8 mouse cellular contexts compared by ENCODE assay signal in the genomic region with DNA sequence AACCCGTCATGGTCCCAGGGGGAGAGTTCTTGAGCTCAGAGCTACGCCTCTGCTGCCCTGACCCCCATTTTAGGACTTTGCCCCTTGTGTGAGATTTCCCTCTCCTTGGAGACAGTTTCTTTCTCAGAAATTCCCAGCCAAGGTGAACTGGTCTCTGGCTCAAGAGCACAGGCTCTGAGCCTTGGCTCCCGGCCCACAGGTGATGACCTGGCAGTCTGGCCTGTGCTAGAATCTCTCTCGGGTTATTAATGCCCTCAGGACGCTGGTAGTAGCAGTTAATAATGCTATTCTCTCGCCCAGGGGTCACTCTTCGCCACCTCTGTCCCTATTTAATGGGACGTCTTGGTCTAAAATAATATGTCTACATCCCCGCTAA. TPM values are rescaled to one million over a fixed set of nuclear protein-coding genes. Genes with fewer than 3 reads are reported as not detected.
DNase-seq lines count a peak whose midpoint lies in the region; ATAC-seq and TF ChIP-seq lines count a peak whose summit lies in the region.

No protein-coding gene starts in this region.

- H3K4me3 ChIP-seq in ES-E14 (ENCODE audit: insufficient read depth in 1 of 2, low read depth in 1 of 2, low read length in 2 of 2, poor library complexity in 1 of 2, severe bottlenecking in 1 of 2) = peak overlapping the region; percentile 59 to 63; a peak in 3 of 4 replicates
- peak overlapping the region; percentile 39 for H3K4me3 ChIP-seq in forebrain, embryonic 14.5 days (ENCODE audit: low read depth, low read length)
- H3K4me3 ChIP-seq in kidney, adult 2 months (ENCODE audit: insufficient read depth, low read depth, low read length) = peak overlapping the region; percentile 68; the same call in 1 of the 2 replicates
- peak overlapping the region; percentile 60 for H3K4me3 ChIP-seq in lung, embryonic 16.5 days (ENCODE audit: low read length)

- peak overlapping the region; percentile 58; the same call in 1 of the 2 replicates for H3K9ac ChIP-seq in ES-E14 (ENCODE audit: insufficient read depth, low read depth, low read length, poor library complexity, severe bottlenecking)
- H3K9ac ChIP-seq in forebrain, embryonic 14.5 days (ENCODE audit: low read length) = peak overlapping the region; percentile 57; the same call in 1 of the 2 replicates
- H3K9ac ChIP-seq in lung, embryonic 16.5 days (ENCODE audit: low read length) = peak overlapping the region; percentile 73

- peaks cover 0 to 17% of the 10 kb centered on the region in 2 experiments; a peak in 2 of 4 replicates for H3K4me1 ChIP-seq in ES-E14 (ENCODE audit: control insufficient read depth in 2 of 2, insufficient read depth in 2 of 2, low read length in 2 of 2, poor library complexity in 1 of 2)
- peaks cover 4% of the 10 kb centered on the region; the same call in 1 of the 2 replicates for H3K4me1 ChIP-seq in forebrain, embryonic 14.5 days (ENCODE audit: control insufficient read depth, insufficient read depth, low read length)
- peaks cover 12% of the 10 kb centered on the region for H3K4me1 ChIP-seq in kidney, adult 2 months (ENCODE audit: control insufficient read depth, insufficient read depth, low read length)
- H3K4me1 ChIP-seq in lung, embryonic 16.5 days (replicated peaks; ENCODE audit: control insufficient read depth, insufficient read depth, low read length) = peaks cover 11% of the 10 kb centered on the region

- peaks cover 3% of the 10 kb centered on the region; the same call in 1 of the 2 replicates for H3K36me3 ChIP-seq in ES-E14 (ENCODE audit: control insufficient read depth, insufficient read depth, low read length, poor library complexity, severe bottlenecking)
- H3K36me3 ChIP-seq in forebrain, embryonic 14.5 days (ENCODE audit: control insufficient read depth, insufficient read depth, low read length) = peaks cover under 1% of the 10 kb centered on the region
- no peaks in the 10 kb centered on the region for H3K36me3 ChIP-seq in kidney, adult 2 months (ENCODE audit: control insufficient read depth, insufficient read depth, low read length)
- H3K36me3 ChIP-seq in lung, embryonic 16.5 days (ENCODE audit: control insufficient read depth, insufficient read depth, low read length) = peaks cover 4% of the 10 kb centered on the region; the same call in 1 of the 2 replicates

- WGBS in forebrain, embryonic 14.5 days = 16% methylated on average over 9 of the region's 9 CpGs
- WGBS in kidney, adult 2 months = 7% methylated on average over 9 of the region's 9 CpGs
- WGBS in lung, embryonic 16.5 days = 16% methylated on average over 9 of the region's 9 CpGs

- ATAC-seq in forebrain, embryonic 14.5 days = no peak
- ATAC-seq in lung, embryonic 16.5 days (ENCODE audit: low read depth) = peak; percentile 41

- H3K9me3 ChIP-seq in ES-E14 (ENCODE audit: control insufficient read depth, insufficient read depth, low read depth, low read length) = no peaks in the 10 kb centered on the region
- no peaks in the 10 kb centered on the region for H3K9me3 ChIP-seq in forebrain, embryonic 14.5 days (replicated peaks; ENCODE audit: control insufficient read depth, low read length)
- H3K9me3 ChIP-seq in lung, embryonic 16.5 days (ENCODE audit: control insufficient read depth, low read length) = no peaks in the 10 kb centered on the region

- H3K27me3 ChIP-seq in forebrain, embryonic 14.5 days (replicated peaks; ENCODE audit: control insufficient read depth, insufficient read depth, low read length) = no peaks in the 10 kb centered on the region
- no peaks in the 10 kb centered on the region for H3K27me3 ChIP-seq in kidney, adult 2 months (replicated peaks; ENCODE audit: control insufficient read depth, insufficient read depth, low read length)
- no peaks in the 10 kb centered on the region for H3K27me3 ChIP-seq in lung, embryonic 16.5 days (ENCODE audit: control insufficient read depth, insufficient read depth, low read depth, low read length)

- peak; percentile 42 for DNase-seq in adrenal gland, postnatal 25 days
- no peak for DNase-seq in adrenal gland, adult (ENCODE audit: inconsistent age in 2 of 2, low spot score in 1 of 2)
- DNase-seq in ES-E14 (ENCODE audit: low read depth, low spot score) = no peak
- no peak for DNase-seq in forebrain, embryonic 14.5 days (ENCODE audit: low spot score)
- peak; percentile 96 for DNase-seq in kidney, adult 2 months
- peak; percentile 26 for DNase-seq in testis, postnatal 14 days (ENCODE audit: low spot score)
- no peak for DNase-seq in layer of hippocampus, postnatal 10 days (ENCODE audit: low spot score in 2 of 2)

- TF ChIP-seq POLR2A in kidney, adult 2 months (IDR thresholded peaks at IDR 0.05; ENCODE audit: low read depth, low read length) = no peak

- no peak for TF ChIP-seq CTCF in kidney, adult 2 months (conservative IDR thresholded peaks at IDR 0.05; ENCODE audit: insufficient read depth, insufficient read length, low read depth, low read length)

- peak overlapping the region; percentile 29; the same call in 1 of the 2 replicates for H3K27ac ChIP-seq in ES-E14 (ENCODE audit: insufficient read depth, low read depth, low read length, poor library complexity, severe bottlenecking)
- no peak overlapping the region for H3K27ac ChIP-seq in forebrain, embryonic 14.5 days (ENCODE audit: low read depth, low read length)
- H3K27ac ChIP-seq in kidney, adult 2 months (ENCODE audit: insufficient read depth, low read depth, low read length) = peak overlapping the region; percentile 98
- peak overlapping the region; percentile 96 for H3K27ac ChIP-seq in lung, embryonic 16.5 days (ENCODE audit: low read length)

- in situ Hi-C loops in ES-E14 (cut with MboI; ENCODE audit: low sequenced_read_pairs in 2 of 2, unreplicated experiment in 2 of 2) = no loop called here

- peak overlapping the region; percentile 78 for H3K4me2 ChIP-seq in forebrain, embryonic 14.5 days (ENCODE audit: low read length)
- H3K4me2 ChIP-seq in lung, embryonic 16.5 days (ENCODE audit: low read depth, low read length) = peak overlapping the region; percentile 95

TF ChIP-seq in ES-E14, 5 proteins besides CTCF, POLR2A, EP300 and RAD21:
- no peak for TF ChIP-seq CHD2 (IDR thresholded peaks at IDR 0.05; ENCODE audit: low read depth, low read length)

RNA-seq across cellular contexts. Expression of a gene that starts 19.6 kb away (rescaled TPM):
- 7.9 and 11.0 TPM in 2 replicates for total RNA-seq in adrenal gland, postnatal 25 days (2021)
- 7.8 and 14.3 TPM in 2 replicates for total RNA-seq in ES-E14 (2012; rRNA removed)
- polyA plus RNA-seq in forebrain, embryonic 14.5 days (2014; fragmentation: Nextera tagmentation; extraction: Ambion mirVana) = 24.8 and 30.4 TPM in 2 replicates
- polyA plus RNA-seq in kidney, adult 2 months (2012; rRNA removed) = 12.7 and 13.3 TPM in 2 replicates
- 20.0 and 21.3 TPM in 2 replicates for polyA plus RNA-seq in lung, embryonic 16.5 days (2015; fragmentation: Nextera tagmentation; extraction: Ambion mirVana)
- 10 to 100 TPM; 18.7 to 25.4 TPM for total RNA-seq in layer of hippocampus, postnatal 10 days (2021)

Comparison
In these comparisons a context has a peak if more than half of its experiments do, and no peak if none do; other contexts are left out.
1. DNase-seq: peak in adrenal gland, postnatal 25 days (single experiment), kidney, adult 2 months (single experiment) and testis, postnatal 14 days (single experiment); none in adrenal gland, adult (0 of 2), ES-E14 (single experiment), forebrain, embryonic 14.5 days (single experiment) and layer of hippocampus, postnatal 10 days (0 of 2).
2. Peak in every context shown above with its lines, with median percentiles within 50 percentile points of each other: H3K4me3 ChIP-seq and H3K9ac ChIP-seq.